Mouse (Mus musculus) brain, embryonic 14.5 days (tissue): ENCODE measurements at regions not wholly inside any gene's neighbourhood (a gene's known extent, or its start where the extent isn't known, plus 50 kb on each side); places are given as distances from the start of the nearest gene placed in this dataset.

Experiments
- DNase-seq: peaks from one replicate; pipeline ENCODE4 v3.0.0-alpha.2; 2011; ENCODE audit warnings: low read depth
- CTCF ChIP-seq: fragments of 200-500 bp; IDR thresholded peaks from 2 replicates; pipeline ENCODE4 v1.5.1; 2012; ENCODE audit warnings: inconsistent platforms, mild to moderate bottlenecking, moderate library complexity, borderline replicate concordance; ENCODE audit not compliant: insufficient read depth, insufficient read length; ENCODE audit errors: extremely low read depth
- POLR2A ChIP-seq: fragments of 200-500 bp; IDR thresholded peaks from 2 replicates; pipeline ENCODE4 v1.6.1; 2012; ENCODE audit warnings: mild to moderate bottlenecking, inconsistent platforms, borderline replicate concordance; ENCODE audit not compliant: poor library complexity, insufficient read depth, insufficient read length, severe bottlenecking; ENCODE audit errors: extremely low read depth

GRCm38 (mm10) chr10:34862693-34863092 lies 379.5 kb downstream of the Frk start:
- TF ChIP-seq POLR2A, result no peak
- no peak for TF ChIP-seq CTCF
- no peak for DNase-seq

- DNase-seq, result peak; percentile 68
- no peak for TF ChIP-seq POLR2A
Observed at GRCm38 (mm10) chr10:34871888-34872287, 388.7 kb downstream of the Frk start.

- TF ChIP-seq POLR2A (no peak), CTCF (no peak)
- peak; percentile 76 for DNase-seq
Observed at GRCm38 (mm10) chr10:34878511-34878910, 395.3 kb downstream of the Frk start.

- DNase-seq, result no peak
- no peak for TF ChIP-seq CTCF
- TF ChIP-seq POLR2A, result no peak
Observed at GRCm38 (mm10) chr10:34887601-34888000, 404.4 kb downstream of the Frk start.

GRCm38 (mm10) chr10:34904274-34904673 lies 421.1 kb downstream of the Frk start:
- peak; percentile 91 for DNase-seq
- TF ChIP-seq CTCF, result no peak
- no peak for TF ChIP-seq POLR2A

- TF ChIP-seq POLR2A (no peak), CTCF (no peak)
- no peak for DNase-seq
Observed at GRCm38 (mm10) chr10:34904692-34905091, 421.5 kb downstream of the Frk start.

- peak; percentile 32 for DNase-seq
- TF ChIP-seq CTCF (no peak), POLR2A (no peak)
Observed at GRCm38 (mm10) chr10:34912153-34912723, 429.0 kb downstream of the Frk start.
